Mouse (Mus musculus): ENCODE measurements around the gene Rap1gap.
A peak's percentile ranks its signal among the peaks of the same experiment; 100 is the strongest.

The Rap1gap gene

DNA sequence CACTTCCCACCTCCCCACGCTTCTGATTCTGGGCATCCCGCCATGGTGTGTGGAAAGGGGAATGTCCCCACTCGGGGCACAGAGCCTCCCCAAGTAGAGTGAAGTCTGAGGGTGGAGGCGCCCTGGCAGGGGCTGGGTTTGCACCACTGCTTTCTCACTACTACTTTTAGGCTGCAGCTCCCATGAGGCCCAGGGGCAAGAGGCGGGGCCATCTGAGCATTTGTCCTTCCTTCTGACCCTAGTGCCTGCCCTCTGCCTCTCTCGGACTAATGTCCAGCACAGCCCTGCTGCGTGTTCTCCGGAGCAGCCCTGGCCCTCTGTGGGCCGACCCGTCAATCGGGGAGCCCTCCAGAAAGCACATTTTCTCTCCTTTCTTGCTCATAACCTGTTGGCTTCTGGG, 59.7 kb downstream of the Rap1gap start:
- DNase-seq: peak; percentile 71

DNA sequence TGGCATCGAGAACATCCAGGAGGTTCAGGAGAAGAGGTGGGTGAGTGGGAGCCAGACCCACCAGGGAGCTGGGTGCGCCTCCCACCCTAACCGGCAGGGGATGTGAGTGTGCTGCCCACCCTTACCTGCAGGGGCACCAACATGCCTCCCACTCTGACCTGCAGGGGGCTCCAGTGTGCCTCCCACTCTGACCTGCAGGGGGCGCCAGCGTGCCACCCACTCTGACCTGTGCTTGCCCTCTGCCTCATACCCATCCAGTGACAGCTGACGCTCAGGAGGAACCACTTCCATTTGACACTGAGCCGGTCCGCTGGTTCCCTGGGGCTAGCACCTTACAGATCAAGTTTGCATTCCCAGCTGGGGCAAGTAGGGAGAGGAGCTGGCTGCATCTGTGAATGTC, 60.2 kb downstream of the Rap1gap start:
- DNase-seq: peak; percentile 69

DNA sequence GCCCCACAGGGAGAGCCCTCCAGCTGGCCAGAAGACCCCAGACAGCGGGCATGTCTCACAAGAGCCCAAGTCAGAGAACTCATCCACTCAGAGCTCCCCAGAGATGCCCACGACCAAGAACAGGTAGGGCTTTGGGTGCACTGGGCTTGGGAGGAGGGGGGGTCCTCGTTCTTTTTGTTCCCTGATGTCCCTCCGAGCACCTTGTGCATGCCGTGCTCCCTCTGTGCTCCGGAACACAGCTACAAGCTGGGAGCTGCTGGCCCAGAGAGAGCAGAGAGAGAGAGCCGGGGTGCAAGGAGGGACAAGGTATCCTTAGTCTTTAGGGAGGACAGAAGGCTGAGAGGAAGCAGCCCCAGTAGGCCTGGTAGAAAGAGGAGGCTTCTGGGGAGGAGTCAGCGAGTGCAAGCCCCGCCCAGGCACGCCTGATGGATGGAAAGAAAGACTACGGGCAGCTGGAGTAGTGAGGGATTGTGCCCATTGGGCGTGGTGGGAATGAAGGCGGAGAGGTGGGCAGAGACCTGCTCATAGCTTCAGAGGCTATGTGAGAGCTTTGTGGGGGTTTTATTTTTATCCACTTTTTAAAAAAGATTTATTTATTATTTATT, 61.1 kb downstream of the Rap1gap start:
- DNase-seq: no peak

DNA sequence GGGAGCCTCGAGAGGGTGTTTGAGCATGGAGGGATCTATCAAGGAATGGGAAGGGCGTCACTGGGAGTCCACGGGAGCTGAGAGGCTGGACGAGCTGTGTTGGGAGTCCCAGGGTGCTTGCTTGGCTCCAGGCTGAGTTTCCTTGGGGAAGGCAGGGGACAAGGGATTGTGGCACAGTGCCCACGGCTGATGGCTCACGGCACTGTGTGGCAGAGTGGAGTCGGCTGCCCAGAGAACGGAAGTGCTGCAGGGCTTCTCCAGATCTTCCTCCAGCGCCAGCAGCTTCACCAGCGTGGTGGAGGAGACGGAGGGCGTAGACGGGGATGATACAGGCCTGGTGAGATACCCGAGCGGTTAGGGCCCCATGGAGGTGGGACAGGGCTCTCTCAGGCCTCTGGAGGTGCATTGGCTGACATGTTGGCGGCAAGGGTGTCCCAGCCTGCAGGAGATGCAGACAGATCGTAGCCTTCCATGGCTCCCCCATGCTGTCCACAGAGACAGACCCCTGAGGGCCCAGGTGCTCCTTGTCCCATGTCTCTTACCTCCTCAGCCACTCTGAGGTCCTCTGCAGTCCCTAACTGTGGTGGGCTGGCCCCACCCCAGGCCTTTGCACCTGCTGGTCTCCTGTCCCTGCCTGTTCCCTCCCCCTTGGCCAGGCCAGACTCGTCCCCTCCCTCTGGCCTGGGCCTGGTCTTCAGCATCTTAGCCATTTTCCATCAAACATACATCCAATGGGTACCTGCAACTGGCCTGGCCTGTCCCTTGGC, 62.4 kb downstream of the Rap1gap start:
- DNase-seq: no peak

DNA sequence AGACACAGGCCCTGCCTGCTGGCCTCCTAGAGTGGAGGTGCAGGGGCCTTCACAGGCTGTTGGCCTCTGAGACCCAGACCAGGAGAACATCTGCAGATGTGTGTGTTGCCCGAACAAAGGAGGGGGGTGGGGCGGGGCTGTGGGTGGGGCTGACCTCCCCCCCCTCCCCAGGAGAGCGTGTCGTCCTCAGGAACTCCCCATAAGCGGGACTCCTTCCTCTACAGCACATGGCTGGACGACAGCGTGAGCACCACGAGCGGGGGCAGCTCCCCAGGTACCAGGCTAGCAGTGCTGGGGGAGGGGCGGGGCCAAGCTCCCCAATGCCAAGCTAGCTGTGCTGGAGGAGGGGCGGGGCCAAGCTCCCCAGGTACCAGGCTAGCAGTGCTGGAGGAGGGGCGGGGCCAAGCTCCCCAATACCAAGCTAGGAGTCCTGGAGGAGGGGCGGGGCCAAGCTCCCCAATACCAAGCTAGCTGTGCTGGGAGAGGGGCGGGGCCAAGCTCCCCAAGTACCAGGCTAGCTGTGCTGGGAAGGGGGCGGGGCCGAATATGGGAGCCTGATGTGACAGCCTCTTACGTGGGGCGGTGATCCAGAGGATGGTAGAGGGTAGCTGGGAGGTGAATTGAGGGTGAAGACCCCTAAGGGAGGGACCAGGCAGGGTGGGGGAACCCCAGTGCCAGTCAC, 63.1 kb downstream of the Rap1gap start:
- peak; percentile 51 for DNase-seq

DNA sequence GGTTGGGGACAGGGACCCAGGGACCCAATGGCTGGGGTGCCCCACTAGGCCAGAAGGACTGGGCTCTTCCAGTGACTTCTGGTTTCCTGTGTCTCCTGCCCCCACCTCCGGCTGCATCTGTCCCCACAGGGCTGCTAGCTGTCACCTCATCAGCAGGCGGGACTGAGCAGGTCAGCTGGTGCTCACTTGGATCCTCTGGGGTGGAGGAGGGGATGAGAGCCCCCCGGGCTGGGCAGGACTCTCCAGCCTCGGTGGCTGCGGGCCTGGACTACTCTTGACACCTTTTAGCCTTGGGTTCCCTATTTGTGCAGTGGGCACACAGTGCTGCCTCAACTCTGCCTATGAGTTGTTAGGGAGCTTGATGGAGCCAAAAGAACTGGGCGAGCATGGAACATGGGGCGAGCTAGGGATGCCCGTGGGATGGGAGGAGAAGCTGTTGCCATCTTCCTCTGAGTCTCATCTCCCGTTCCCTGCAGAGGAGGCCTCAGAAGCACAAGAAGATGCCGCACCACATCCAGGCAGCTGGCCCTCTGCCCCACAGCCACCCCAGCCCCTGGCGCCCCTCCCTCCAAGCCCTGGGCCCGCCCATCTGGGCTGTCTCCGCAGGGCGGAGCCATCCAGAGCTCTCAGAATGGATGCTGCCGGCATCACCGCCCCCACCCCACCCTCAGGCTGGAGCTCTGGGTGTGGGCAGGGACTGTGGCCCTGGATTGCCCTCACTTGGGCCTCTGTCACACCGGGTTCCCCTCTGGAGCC, 64.1 kb downstream of the Rap1gap start:
- DNase-seq: peak; percentile 38

DNA sequence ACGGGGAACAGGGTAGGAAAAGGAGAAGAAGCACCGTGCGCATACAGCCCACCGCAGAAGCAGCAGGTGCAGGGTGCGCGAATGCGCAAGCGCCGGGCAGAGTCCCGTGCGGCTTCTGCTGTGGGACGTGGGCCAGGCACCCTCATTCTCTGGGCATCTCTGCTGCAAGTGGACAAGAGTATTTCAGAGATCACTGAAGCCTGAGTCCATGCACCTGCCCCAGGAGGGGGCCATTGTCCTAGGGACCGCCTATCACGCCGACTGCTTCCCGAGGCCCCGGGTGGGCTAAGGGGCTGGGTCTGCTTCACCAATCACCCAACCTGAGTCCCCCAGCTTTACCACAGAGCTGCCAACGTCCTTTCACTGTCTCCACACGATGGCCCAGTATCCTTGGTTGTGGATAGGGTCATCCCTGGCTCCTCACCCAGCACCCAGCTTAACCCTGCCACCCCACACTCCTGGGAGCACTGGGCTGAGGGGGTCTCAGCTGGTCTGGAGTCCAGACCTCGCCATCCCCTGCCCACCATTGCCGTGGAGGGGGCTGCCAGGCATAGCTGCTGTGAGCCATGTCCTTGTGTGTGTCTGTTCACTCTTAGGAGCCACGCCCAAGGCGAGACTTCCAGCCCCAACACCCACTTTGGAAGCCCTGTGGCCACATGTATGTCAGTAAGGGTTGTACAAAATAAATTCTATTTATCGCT, 64.8 kb downstream of the Rap1gap start:
- DNase-seq: no peak

DNA sequence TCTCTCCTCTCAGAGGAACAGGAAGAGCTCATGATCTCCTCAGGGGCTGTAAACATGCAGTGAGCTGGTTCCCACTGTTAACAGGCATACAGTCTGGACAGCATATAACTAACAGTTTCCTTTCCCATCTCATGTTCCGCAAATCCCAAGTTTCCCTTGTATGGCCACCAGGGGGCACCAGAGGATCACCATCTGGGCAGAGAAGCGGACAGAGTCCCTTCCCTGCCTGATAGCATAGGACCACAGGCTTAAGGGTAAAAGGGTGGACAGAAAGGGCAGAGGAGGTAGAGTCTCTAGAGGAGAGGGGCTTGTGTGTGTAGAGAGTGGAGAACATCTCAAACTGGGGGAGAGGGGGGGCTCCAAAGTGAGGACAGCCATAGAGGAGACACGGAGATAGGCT, 65.6 kb downstream of the Rap1gap start:
- DNase-seq: peak; percentile 90

DNA sequence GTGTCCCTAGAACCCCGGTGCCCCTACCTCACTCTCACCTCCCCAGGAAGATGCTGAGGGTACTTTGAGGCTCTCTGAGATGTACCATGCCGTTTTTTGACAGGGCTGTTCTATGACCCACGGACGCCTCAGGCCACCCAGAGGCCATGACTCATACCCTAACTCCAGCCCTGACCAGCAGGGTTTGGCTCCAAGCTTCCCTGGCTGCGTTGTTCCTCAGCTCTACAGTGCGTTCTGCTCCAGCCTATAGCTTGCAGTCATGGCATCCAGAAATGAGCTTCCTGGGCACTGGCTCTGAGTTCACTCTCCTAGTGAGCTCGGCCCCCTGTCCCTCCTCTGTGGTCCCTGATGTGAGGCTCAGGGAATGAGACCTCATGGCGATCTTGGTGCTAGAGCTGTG, 66.2 kb downstream of the Rap1gap start:
- DNase-seq: no peak

DNA sequence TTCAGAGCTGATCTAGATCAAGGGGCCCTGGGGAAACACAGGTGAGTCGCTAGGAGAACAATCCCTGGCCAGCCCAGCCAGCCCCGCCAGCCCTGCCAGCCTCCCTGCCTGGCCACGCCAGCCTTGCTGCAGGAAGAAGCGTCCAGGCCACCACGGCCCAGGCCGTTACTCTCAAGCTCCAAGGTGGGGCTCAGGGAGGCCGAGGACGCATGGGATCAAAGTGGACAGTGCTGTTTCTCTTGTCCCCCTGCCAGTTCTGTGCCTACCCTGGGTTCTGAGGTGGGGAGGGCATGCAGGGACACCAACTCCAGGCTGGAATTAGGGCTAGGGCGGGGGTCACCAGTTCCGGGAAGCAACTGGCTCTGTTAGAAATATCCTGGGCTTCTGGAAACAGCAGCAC, 67.4 kb downstream of the Rap1gap start:
- no peak for DNase-seq

DNA sequence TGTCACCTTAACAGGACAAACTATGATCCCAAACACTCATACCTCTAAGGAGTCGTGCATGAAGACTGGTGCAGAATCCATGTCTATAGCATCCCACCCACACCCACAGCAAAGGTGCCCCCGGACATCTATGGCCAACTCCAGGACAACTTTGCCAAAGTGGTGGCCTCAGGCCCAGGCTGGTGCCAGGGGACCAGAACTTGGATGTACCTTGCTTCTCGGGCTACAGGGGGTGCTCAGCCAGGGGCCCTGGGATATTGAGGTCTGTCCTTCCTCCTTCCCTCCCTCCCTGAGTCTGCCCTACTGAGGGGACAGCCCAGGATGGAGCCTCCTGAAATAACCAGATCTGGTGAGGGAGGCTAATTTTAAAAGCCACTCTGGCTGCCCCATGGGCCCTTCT, 67.8 kb downstream of the Rap1gap start:
- DNase-seq: no peak

DNA sequence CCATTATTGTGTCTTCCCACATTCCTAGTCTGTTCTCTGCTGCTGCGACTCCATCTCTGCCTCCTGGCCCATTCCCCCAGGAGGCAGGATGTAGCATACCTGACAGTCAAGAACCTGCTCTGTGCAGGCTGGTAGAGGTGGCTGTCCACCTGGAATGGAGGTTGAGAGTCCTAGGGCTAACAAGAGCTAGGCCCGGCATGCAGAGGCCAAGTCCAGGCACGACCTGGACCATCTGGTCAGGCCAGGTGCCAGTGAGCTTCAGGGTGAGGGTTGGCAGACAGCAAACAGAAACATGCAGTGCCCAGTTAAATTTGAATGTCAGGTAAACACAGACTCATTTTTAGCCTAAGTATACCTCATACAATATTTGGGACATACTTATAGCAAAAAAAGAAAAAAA, 68.4 kb downstream of the Rap1gap start:
- DNase-seq: no peak

DNA sequence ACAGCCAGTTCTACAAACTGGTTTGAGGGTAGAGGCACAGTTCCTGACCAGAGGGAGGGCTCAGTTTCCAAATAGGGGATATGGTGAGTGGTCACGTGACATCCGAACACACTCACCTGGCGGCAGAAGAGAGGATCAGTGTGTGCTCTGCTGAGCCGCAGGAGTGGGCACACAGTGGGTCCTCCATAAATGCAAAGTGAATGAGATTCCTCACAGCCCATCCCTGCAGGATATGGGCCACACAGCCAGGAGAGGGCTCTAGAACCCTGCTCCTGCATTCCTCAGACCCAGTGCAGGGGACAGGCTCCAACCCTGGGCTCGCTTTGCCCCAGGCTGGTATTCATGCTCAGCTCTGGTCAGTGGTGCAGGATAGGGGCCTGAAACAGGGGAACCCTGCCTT, 68.9 kb downstream of the Rap1gap start:
- peak; percentile 36 for DNase-seq

DNA sequence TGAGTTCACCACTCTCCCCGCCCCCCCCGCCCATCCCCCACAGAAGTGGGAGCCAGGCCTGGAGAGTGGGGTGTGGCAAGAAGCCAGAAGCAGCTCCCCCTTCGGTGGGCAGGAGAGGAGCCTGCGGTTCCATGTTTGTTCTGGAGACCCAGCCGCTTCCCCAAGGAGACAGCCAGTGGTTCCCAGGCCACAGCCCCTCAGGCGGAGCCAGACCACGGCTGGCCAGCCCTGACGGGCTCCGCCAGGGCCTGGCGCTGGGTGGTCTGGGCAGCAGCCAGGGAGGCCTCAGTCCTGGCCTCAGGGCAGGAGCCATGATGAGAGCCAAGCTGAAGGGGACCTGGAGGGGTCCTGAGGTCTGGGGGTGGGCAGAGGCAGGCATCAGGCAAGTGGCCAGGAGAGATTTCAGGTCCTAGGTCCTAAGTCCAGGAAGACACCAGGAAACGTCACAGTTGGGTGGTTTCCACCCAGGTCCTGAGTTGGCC, 71.7 kb downstream of the Rap1gap start:
- DNase-seq: peak; percentile 81

DNA sequence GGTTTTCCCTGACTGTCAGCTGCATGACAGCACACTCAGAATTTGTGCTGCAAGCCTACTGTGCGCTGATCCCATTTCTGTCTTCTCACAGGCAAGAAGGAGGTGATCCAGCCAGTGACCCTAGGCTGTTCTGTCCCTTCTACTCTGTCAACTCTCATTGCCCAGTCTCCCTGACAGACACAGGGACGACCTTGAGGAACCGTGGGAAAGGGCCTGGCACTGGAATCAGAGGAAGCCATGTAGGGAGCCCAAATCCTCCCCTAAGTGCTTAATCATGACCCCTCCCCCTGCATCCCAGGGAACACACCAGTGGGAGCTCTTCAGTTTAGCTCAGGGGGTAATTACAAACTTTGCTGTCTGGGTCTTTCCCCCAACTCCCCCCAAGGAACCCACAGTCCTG, 73.2 kb downstream of the Rap1gap start:
- DNase-seq: no peak

DNA sequence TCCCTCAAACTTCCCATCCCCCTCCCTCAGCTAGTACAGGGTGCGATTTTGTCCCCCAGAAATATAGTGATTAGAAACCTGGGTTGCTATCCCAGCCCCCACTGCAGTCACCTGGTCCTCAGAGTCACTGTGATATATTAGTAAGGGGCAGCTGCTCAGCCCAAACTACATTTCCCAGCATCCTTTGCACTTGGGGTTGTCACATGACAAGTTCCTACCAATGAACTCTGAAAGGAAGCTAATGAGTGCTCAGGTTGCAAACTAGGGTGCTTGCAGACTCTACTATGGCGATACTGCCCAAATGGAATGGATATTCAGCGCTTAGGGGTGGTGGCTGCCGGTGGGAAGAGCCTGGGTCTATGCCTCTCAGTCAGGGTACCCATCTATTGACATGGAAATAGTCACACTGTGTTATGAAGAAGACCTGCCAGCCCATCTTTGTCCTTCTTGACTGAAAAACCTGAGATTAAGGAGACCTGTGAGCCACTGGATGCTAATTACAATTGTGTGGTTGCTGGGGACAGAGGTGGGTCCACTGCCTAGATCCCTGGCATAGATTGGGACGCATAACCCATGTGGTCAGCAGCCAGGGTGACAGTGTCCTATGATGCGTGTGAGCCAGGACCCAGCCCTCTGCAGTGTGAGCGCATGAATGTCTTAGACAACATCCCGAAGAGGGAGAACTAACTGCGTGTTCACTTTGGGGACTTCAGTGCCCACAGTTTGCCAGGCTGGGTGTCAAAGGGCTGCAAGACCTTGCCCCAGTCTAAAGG, 74.8 kb downstream of the Rap1gap start:
- peak; percentile 52 for DNase-seq

DNA sequence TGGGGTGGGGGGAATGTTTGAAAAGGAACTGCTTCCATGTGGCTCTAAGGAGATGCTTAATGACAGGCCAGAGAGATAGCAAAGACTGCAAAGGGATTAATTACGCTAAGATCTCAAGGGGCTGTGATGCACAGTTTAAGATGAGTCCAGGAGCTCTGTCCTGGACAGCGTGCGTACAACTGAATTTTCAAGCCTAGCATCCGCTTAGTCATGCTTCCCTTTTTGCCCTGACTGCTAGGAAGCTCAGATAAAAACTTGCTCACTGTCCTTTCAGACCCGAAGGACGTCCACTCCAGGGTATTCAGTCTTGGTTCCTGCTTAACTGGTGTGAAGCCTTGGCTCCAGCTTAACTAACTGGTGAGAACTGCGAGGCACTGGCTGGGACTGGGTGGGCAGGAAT, 75.8 kb downstream of the Rap1gap start:
- DNase-seq: no peak

DNA sequence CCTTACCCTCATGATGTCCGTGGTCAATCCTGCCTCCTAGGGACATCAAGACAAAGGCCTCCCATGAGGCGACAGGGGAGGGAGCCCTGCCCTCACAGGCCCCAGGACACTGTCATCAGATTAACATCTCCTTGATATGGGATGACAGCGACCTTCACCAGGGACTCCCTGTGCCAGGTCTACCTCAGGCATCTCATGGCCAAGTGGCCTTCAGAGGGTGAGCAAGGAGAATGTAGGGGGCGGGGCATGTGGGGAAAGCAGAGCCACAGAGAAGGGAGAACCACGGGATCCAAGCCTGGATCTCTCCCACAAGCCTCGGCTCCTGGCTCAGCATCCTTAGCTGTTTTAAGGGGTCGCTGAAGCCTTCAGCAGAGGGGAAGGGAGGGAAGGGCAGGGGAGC, 79.3 kb downstream of the Rap1gap start:
- DNase-seq: no peak

DNA sequence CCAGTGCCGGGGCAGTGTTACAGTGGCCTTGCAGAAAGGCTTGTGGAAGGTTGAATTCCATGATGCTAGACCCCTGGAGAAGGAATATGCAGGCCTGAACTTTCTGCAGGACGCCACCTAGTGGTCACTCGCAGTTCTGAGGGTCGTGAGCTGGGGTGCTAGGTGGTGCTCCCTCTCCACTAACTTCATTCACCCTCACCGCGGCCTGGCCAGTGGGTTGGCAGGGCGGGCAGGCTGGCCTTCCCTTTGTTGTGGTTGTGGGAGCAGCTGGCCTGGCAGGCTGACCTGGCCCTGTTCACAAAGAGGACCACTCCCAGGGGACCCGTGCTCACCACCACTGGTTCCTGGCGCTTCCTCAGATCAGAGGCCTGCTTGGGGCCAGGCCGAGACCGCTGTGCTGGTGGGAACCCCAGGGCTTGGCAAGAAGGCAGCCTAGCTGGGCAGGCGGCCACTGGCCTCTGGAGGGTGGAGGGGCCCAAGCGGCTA, 80.0 kb downstream of the Rap1gap start:
- DNase-seq: no peak

DNA sequence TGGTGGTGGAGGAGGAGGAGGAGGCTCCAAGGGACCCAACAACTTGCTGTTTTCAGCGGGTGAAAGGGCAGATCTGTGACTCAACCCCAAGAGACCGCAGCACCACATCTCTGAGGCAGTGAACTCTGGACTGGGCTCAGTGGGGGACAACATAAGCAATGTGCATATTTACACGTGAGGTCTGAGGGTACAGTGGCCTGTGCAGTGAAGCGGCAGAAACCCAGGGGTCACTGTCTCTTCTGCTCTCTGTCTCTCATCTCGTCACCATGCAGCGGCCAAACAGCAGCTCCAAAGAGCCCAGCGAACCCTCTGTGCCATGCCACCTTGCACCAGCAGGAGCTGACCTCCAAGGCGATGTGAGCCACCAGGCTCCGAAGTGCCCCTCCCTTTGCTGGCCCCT, 82.6 kb downstream of the Rap1gap start:
- peak; percentile 85 for DNase-seq

DNA sequence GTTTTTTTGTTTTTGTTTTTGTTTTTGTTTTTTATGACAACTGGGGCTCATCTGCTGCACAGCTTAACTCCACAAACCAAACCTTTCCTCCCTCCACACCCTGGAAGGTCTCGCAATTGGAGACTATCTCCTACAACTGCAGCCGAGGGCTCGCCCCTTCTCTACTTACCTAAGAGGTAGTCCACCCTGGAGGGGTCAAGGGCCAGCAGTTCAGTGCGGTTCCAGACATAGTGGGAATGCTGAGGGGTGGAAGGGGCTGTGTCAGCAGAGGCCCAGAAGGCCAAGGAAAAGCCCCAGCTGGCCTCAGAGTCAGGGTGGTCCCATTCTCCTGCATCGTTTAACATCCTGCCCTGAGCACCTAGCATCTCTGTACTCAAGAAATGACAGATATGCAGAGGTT, 83.1 kb downstream of the Rap1gap start:
- peak; percentile 38 for DNase-seq

DNA sequence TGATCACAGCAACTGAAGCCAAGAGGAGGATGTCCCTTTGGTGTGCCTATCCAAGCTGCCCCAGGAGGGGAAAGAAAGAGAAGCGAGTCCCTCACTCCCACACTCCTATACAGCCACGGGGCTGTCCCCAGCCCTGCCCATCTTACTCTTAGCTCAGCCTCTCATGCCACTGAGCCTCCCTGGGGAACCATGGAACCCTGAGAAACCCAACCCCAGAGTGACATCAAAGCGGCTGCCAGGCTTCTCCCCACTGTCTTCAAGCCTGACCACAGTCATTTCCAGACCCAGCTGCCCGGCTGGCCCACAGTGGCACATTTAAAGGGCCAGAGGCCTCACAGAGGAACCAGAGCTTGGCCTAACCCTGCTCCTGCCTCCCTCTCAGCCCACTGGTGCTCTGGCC, 84.2 kb downstream of the Rap1gap start:
- DNase-seq: no peak

All from kidney, postnatal 14 days (tissue).